Mouse (Mus musculus) bone marrow, adult 2 months (tissue): ENCODE data around the gene Wdr24.

Experiments used
- CTCF ChIP-seq: fragments of 200-500 bp; IDR thresholded peaks from 2 replicates; pipeline ENCODE4 v1.5.1; 2011; ENCODE audit warnings: low read length, control low read depth; ENCODE audit not compliant: control insufficient read depth, insufficient read depth
- POLR2A ChIP-seq: fragments of 200-500 bp; IDR thresholded peaks from 2 replicates; pipeline ENCODE4 v1.6.1; 2011; ENCODE audit warnings: low read depth, mild to moderate bottlenecking, control low read depth, low read length, borderline replicate concordance; ENCODE audit not compliant: control insufficient read depth

DNA sequence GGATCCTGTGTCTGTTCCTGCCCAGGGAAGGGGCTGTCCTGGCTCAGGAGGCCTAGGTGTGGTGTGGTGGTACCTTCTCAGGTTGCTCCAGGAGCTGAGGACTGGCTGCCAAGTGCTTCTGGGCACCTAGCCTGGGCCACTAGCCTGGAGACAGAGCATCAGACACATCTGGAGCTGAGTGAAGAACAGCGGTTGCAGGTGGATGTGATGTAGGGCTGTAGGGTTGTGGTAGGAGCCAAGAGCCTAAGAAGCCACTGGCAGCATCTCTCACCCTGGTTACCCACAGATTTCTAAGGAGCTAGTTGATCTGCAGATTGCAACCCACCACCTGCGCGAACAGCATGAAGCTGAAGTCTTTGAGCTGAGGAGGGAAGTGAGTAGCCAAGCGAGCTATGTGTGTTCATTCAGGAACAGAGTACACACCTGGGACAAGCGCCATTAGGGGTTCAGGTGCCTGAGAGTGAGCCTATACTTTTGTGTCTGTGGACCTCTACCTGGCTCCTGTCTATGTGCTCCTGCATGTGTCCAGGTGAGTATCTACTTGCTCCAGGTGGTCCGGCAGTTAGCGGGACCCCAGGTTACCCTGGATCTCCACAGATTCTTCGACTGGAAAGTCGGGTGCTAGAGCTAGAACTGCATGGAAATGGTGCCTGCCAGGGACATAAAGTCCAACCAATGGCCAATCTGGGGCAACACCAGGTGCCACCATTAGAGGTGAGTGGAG lies 36.5 kb upstream of the Wdr24 start:
- TF ChIP-seq CTCF (no peak), POLR2A (no peak)
